Mouse (Mus musculus): ENCODE results near the gene Azin2. TPM values are rescaled to one million over a fixed set of nuclear protein-coding genes. Genes with fewer than 3 reads are reported as not detected.

The Azin2 gene
- polyA plus RNA-seq, 1 experiment from 2014 or later = 5.8 TPM

- 72% methylated on average over 8 of the region's 8 CpGs for WGBS
- Histone ChIP-seq H3K4me3 (ENCODE audit: low read depth, low read length) (no peak overlapping the region), H3K4me2 (no peak overlapping the region), H3K36me3 (ENCODE audit: control insufficient read depth, insufficient read depth, low read length) (peaks cover 30% of the 10 kb centered on the region), H3K27me3 (replicated peaks; ENCODE audit: control insufficient read depth, insufficient read depth, low read length) (no peaks in the 10 kb centered on the region), H3K4me1 (replicated peaks; ENCODE audit: control insufficient read depth, insufficient read depth, low read length) (peaks cover 25% of the 10 kb centered on the region), H3K9me3 (ENCODE audit: control insufficient read depth, low read length) (no peaks in the 10 kb centered on the region), H3K9ac (ENCODE audit: low read depth, low read length) (no peak overlapping the region), H3K27ac (ENCODE audit: low read depth, low read length) (no peak overlapping the region)
- DNase-seq (ENCODE audit: low spot score) (no peak), ATAC-seq (replicated peaks; ENCODE audit: low FRiP score) (no peak)
Measured at GRCm38 (mm10) chr4:128997258-128997657, 35.0 kb upstream of the Azin2 start.

GRCm38 (mm10) chr4:128995238-128995637, 33.0 kb upstream of the Azin2 start:
- Histone ChIP-seq H3K27me3 (replicated peaks; ENCODE audit: control insufficient read depth, insufficient read depth, low read length) (no peaks in the 10 kb centered on the region), H3K4me3 (ENCODE audit: low read depth, low read length) (no peak overlapping the region), H3K9me3 (ENCODE audit: control insufficient read depth, low read length) (no peaks in the 10 kb centered on the region), H3K36me3 (ENCODE audit: control insufficient read depth, insufficient read depth, low read length) (peaks cover 15% of the 10 kb centered on the region), H3K9ac (ENCODE audit: low read depth, low read length) (no peak overlapping the region), H3K4me1 (replicated peaks; ENCODE audit: control insufficient read depth, insufficient read depth, low read length) (peaks cover 25% of the 10 kb centered on the region), H3K27ac (ENCODE audit: low read depth, low read length) (no peak overlapping the region), H3K4me2 (peak overlapping the region; percentile 98)
- ATAC-seq (replicated peaks; ENCODE audit: low FRiP score) = no peak
- WGBS = 65% methylated on average over 7 of the region's 7 CpGs
- no peak for DNase-seq (ENCODE audit: low spot score)

GRCm38 (mm10) chr4:128993675-128994074, 31.4 kb upstream of the Azin2 start:
- Histone ChIP-seq H3K36me3 (ENCODE audit: control insufficient read depth, insufficient read depth, low read length) (peaks cover 3% of the 10 kb centered on the region; the same call in 1 of the 2 replicates), H3K9ac (ENCODE audit: low read depth, low read length) (peak overlapping the region; percentile 81), H3K4me3 (ENCODE audit: low read depth, low read length) (peak overlapping the region; percentile 71), H3K4me1 (replicated peaks; ENCODE audit: control insufficient read depth, insufficient read depth, low read length) (peaks cover 25% of the 10 kb centered on the region), H3K9me3 (ENCODE audit: control insufficient read depth, low read length) (no peaks in the 10 kb centered on the region), H3K27me3 (replicated peaks; ENCODE audit: control insufficient read depth, insufficient read depth, low read length) (no peaks in the 10 kb centered on the region), H3K27ac (ENCODE audit: low read depth, low read length) (peak overlapping the region; percentile 51), H3K4me2 (peak overlapping the region; percentile 98)
- DNase-seq (ENCODE audit: low spot score) = no peak
- ATAC-seq (replicated peaks; ENCODE audit: low FRiP score) = no peak; the same call in 1 of the 2 replicates
- WGBS = 2% methylated on average over 12 of the region's 12 CpGs

GRCm38 (mm10) chr4:128993025-128993662, 30.9 kb upstream of the Azin2 start:
- H3K36me3 ChIP-seq (ENCODE audit: control insufficient read depth, insufficient read depth, low read length) = peaks cover 3% of the 10 kb centered on the region; the same call in 1 of the 2 replicates
- H3K4me2 ChIP-seq = peak overlapping the region; percentile 98
- no peaks in the 10 kb centered on the region for H3K9me3 ChIP-seq (ENCODE audit: control insufficient read depth, low read length)
- DNase-seq (ENCODE audit: low spot score) (peak; percentile 96), ATAC-seq (replicated peaks; ENCODE audit: low FRiP score) (peak; percentile 100)
- H3K9ac ChIP-seq (ENCODE audit: low read depth, low read length) = peak overlapping the region; percentile 81
- H3K27ac ChIP-seq (ENCODE audit: low read depth, low read length) = peak overlapping the region; percentile 51
- WGBS = under 1% methylated on average over 49 of the region's 49 CpGs
- no peaks in the 10 kb centered on the region for H3K27me3 ChIP-seq (replicated peaks; ENCODE audit: control insufficient read depth, insufficient read depth, low read length)
- H3K4me1 ChIP-seq (replicated peaks; ENCODE audit: control insufficient read depth, insufficient read depth, low read length) = peaks cover 22% of the 10 kb centered on the region
- H3K4me3 ChIP-seq (ENCODE audit: low read depth, low read length) = peak overlapping the region; percentile 71

- H3K4me2 ChIP-seq = no peak overlapping the region
- no peak overlapping the region for H3K27ac ChIP-seq (ENCODE audit: low read depth, low read length)
- no peaks in the 10 kb centered on the region for H3K27me3 ChIP-seq (replicated peaks; ENCODE audit: control insufficient read depth, insufficient read depth, low read length)
- peaks cover 3% of the 10 kb centered on the region; the same call in 1 of the 2 replicates for H3K36me3 ChIP-seq (ENCODE audit: control insufficient read depth, insufficient read depth, low read length)
- ATAC-seq (replicated peaks; ENCODE audit: low FRiP score) (no peak), DNase-seq (ENCODE audit: low spot score) (no peak)
- no peak overlapping the region for H3K4me3 ChIP-seq (ENCODE audit: low read depth, low read length)
- H3K4me1 ChIP-seq (replicated peaks; ENCODE audit: control insufficient read depth, insufficient read depth, low read length) = peaks cover 17% of the 10 kb centered on the region
- no peak overlapping the region for H3K9ac ChIP-seq (ENCODE audit: low read depth, low read length)
- 85% methylated on average over 3 of the region's 3 CpGs for WGBS
- no peaks in the 10 kb centered on the region for H3K9me3 ChIP-seq (ENCODE audit: control insufficient read depth, low read length)
Measured at GRCm38 (mm10) chr4:128992176-128992575, 29.9 kb upstream of the Azin2 start.

GRCm38 (mm10) chr4:128991500-128992008, 29.3 kb upstream of the Azin2 start, which contains the start of gene Ak2:
TSS of gene Ak2 (plus strand) at chr4:128991958.
- no peaks in the 10 kb centered on the region for H3K27me3 ChIP-seq (replicated peaks; ENCODE audit: control insufficient read depth, insufficient read depth, low read length)
- H3K4me1 ChIP-seq (replicated peaks; ENCODE audit: control insufficient read depth, insufficient read depth, low read length) = peaks cover 15% of the 10 kb centered on the region
- 93% methylated on average over 9 of the region's 9 CpGs for WGBS
- peak within 1 kb of the TSS; percentile 42 for H3K4me2 ChIP-seq
- ATAC-seq (replicated peaks; ENCODE audit: low FRiP score) = no peak
- no peaks in the 10 kb centered on the region for H3K9me3 ChIP-seq (ENCODE audit: control insufficient read depth, low read length)
- H3K27ac ChIP-seq (ENCODE audit: low read depth, low read length) = no peak within 1 kb of the TSS
- H3K36me3 ChIP-seq (ENCODE audit: control insufficient read depth, insufficient read depth, low read length) = peaks cover 2% of the 10 kb centered on the region; the same call in 1 of the 2 replicates
- no peak within 1 kb of the TSS for H3K9ac ChIP-seq (ENCODE audit: low read depth, low read length)
- DNase-seq (ENCODE audit: low spot score) = no peak
- H3K4me3 ChIP-seq (ENCODE audit: low read depth, low read length) = no peak within 1 kb of the TSS

- DNase-seq (ENCODE audit: low spot score) = no peak
- WGBS = 66% methylated on average over 11 of the region's 11 CpGs
- H3K9ac ChIP-seq (ENCODE audit: low read depth, low read length) = no peak overlapping the region
- H3K27me3 ChIP-seq (replicated peaks; ENCODE audit: control insufficient read depth, insufficient read depth, low read length) = no peaks in the 10 kb centered on the region
- H3K4me3 ChIP-seq (ENCODE audit: low read depth, low read length) = no peak overlapping the region
- no peak overlapping the region for H3K4me2 ChIP-seq
- H3K36me3 ChIP-seq (ENCODE audit: control insufficient read depth, insufficient read depth, low read length) = no peaks in the 10 kb centered on the region
- ATAC-seq (replicated peaks; ENCODE audit: low FRiP score) = no peak
- peaks cover 7% of the 10 kb centered on the region for H3K4me1 ChIP-seq (replicated peaks; ENCODE audit: control insufficient read depth, insufficient read depth, low read length)
- H3K27ac ChIP-seq (ENCODE audit: low read depth, low read length) = no peak overlapping the region
- H3K9me3 ChIP-seq (ENCODE audit: control insufficient read depth, low read length) = no peaks in the 10 kb centered on the region
Measured at GRCm38 (mm10) chr4:128989678-128990077, 27.4 kb upstream of the Azin2 start.

GRCm38 (mm10) chr4:128988911-128989310, 26.7 kb upstream of the Azin2 start:
- Histone ChIP-seq H3K9me3 (ENCODE audit: control insufficient read depth, low read length) (no peaks in the 10 kb centered on the region), H3K9ac (ENCODE audit: low read depth, low read length) (no peak overlapping the region), H3K4me2 (no peak overlapping the region), H3K4me3 (ENCODE audit: low read depth, low read length) (no peak overlapping the region), H3K36me3 (ENCODE audit: control insufficient read depth, insufficient read depth, low read length) (no peaks in the 10 kb centered on the region), H3K4me1 (replicated peaks; ENCODE audit: control insufficient read depth, insufficient read depth, low read length) (no peaks in the 10 kb centered on the region; the same call in 1 of the 2 replicates), H3K27me3 (replicated peaks; ENCODE audit: control insufficient read depth, insufficient read depth, low read length) (no peaks in the 10 kb centered on the region), H3K27ac (ENCODE audit: low read depth, low read length) (no peak overlapping the region)
- 62% methylated on average over 3 of the region's 3 CpGs for WGBS
- ATAC-seq (replicated peaks; ENCODE audit: low FRiP score) = no peak
- DNase-seq (ENCODE audit: low spot score) = no peak

- no peak overlapping the region for H3K9ac ChIP-seq (ENCODE audit: low read depth, low read length)
- H3K27ac ChIP-seq (ENCODE audit: low read depth, low read length) = no peak overlapping the region
- no peaks in the 10 kb centered on the region for H3K27me3 ChIP-seq (replicated peaks; ENCODE audit: control insufficient read depth, insufficient read depth, low read length)
- no peaks in the 10 kb centered on the region for H3K36me3 ChIP-seq (ENCODE audit: control insufficient read depth, insufficient read depth, low read length)
- no peak for DNase-seq (ENCODE audit: low spot score)
- 64% methylated on average over 3 of the region's 3 CpGs for WGBS
- H3K9me3 ChIP-seq (ENCODE audit: control insufficient read depth, low read length) = no peaks in the 10 kb centered on the region
- H3K4me3 ChIP-seq (ENCODE audit: low read depth, low read length) = no peak overlapping the region
- H3K4me2 ChIP-seq = no peak overlapping the region
- no peaks in the 10 kb centered on the region; the same call in none of the 2 replicates for H3K4me1 ChIP-seq (replicated peaks; ENCODE audit: control insufficient read depth, insufficient read depth, low read length)
- ATAC-seq (replicated peaks; ENCODE audit: low FRiP score) = no peak
Measured at GRCm38 (mm10) chr4:128984600-128984999, 22.4 kb upstream of the Azin2 start.
